Mouse (Mus musculus) adrenal gland (tissue): ENCODE results near the gene Pla2g6.

Experiments
- intact Hi-C: fragments of 180-260 bp; cut with DNase I; formaldehyde crosslinking; loops from one replicate; pipeline ENCODE4 v1.15.1; 2025

Gene Pla2g6

DNA sequence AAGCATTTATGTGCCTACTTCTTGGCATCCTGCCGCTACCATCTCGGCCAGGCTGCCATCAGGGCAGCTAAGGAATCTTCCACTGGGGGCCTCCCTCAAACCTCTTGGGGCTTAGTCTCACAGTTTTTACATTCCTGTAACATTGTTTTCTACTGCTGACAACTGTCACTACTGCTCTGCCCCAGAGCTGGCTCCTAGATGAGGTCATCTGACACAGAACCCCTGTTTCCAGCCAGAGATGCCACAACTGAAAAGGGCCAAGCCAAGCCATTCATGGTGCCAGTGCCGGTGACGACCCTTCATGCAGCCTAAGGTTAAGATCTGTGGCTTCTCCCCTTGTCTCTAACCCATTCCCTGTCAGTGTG, 4.4 kb downstream of the Pla2g6 start:
- intact Hi-C loops: loop anchor here (10.0 kb wide), 1 partner anchor 141 kb away; no protein-coding TSS in a partner anchor

DNA sequence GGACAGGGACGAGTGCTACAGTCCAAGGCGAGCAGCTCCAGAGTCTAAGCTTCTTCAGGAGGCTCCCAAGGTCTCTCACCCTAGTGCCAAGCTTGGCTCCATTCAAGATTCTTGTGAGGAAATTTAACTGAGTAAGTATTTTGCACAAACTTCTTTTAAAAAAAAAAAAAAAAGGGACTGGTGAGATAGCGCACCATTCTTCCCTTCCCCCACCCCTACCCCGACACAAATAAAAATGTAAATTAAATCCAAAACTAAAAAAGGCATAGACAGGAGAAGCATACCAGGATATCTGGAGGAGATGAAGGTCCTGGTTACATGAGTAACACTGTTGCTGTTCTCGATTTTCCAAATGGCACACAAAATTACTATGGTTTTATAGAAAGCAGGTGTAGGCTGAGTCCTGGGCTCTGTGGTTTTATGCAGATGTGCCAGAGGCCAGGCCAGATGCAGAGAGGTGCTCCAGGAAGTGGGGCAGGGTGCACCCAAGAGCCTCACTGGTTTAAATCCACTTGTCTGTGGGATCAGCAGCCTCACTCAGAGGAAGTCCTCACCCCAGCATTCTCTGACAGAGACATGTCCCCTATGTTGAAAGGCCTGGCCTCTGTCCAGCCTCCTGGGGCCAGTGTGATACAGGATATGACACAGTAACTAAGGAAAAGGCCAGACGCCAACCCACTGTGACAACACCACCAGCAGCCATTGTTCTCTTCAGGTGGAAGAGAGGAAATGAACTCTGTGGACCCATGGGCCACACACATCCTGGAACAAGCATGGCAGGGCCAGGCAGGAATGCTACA, 5.0 kb downstream of the Pla2g6 start:
- intact Hi-C loops: loop anchor here (10.0 kb wide), 1 partner anchor 142 kb away; no protein-coding TSS in a partner anchor

DNA sequence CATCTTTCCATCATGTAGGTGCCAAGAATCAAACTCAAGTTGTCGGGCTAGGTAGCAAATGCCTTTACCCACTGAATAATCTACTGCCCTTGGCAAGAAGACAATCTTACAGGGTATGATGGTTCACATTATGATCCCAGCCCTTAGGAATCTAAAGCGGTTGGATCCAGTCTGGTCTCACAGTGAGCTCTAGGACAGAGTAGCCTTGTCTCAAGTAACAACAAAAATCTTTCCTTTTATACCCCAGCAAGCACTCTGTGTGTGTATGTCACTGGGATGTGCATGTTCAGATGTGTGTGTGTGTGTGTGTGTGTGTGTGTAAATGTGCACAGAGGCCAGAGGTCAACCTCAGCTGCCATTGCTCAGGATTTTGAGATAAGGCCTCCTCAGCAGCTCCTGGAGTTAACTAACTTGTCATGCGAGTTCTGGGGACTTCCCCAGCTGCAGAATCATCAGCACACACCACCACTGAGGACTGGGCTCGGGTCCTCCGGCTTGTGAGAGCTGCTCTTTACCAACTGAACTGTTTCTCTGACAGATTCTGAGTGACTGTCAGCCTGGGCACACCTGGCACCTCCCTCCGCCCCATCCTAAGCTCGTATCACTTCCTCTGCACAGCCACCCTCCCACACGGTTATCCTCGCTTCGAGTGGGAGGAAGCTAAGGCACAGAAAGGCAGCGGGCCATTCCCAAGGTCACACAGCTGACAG, 5.8 kb downstream of the Pla2g6 start:
- intact Hi-C loops: loop anchor here (10.0 kb wide), 1 partner anchor 142 kb away; no protein-coding TSS in a partner anchor

DNA sequence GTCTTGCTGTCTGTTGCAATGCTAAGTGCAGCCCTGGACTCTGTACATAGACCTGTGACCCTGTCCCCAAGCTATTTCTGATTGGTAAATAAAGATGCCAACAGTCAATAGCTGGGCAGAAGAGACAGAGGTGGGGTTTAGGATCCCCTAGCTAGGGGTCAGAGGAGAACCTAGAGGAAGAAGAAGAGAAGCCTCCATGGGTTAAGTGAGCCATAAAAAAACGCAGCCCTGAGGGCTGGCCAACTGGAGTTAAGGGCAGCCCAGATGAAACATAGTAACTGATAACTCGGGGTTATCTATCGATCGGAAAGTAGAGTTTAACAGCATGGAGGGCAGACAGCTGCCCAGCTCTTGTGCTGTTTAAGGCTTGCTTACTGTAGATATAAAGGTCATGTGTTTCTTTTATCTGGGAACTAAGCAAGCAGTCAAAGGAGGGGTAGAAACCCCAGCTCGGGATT, 6.4 kb downstream of the Pla2g6 start:
- intact Hi-C loops: loop anchor here (10.0 kb wide), 1 partner anchor 143 kb away; no protein-coding TSS in a partner anchor

DNA sequence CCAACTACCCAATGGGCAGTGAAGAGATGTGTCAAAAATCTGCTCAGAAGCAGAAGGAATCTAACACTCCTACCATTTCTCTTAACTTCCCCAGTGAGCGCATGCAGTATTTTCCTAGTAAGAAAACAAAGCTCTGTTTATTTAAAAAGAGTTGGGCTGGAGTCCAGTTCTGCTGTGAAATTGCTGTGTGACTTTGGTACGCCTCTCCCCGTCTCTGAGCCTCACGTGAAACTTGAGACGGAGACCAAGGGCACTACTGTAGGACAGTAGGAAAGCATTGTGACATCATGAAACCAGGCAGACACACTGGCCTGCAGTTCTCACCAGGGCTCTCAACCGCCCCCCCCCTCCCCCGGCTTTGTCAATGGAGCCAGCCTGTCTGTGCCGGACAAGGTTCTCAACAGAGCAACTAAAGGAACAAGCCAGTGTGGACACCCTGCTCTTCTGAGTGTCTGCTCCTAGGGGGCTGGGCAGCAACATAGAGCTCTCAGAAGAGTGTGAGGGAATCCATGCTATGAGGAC, 14.3 kb downstream of the Pla2g6 start:
- intact Hi-C loops: no loop called here

DNA sequence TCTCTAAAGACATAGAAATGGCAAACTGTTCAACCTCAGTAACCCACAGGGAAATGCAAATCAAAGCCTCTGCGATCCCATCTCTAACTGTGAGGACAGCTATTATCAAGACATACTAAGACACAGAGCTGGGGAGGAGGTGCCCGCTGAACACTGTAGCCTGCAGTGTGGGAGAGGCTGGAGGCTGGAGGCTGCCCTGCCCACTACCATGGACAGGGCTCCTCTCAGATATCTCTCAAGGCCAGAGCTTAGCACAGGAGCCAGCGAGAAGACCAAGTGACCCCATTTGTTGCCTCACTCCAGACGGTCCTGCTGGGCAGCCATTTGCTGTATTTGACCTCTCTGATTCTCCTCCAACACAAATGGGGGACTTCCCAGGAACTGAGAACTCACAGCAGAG, 20.3 kb downstream of the Pla2g6 start:
- intact Hi-C loops: no loop called here

DNA sequence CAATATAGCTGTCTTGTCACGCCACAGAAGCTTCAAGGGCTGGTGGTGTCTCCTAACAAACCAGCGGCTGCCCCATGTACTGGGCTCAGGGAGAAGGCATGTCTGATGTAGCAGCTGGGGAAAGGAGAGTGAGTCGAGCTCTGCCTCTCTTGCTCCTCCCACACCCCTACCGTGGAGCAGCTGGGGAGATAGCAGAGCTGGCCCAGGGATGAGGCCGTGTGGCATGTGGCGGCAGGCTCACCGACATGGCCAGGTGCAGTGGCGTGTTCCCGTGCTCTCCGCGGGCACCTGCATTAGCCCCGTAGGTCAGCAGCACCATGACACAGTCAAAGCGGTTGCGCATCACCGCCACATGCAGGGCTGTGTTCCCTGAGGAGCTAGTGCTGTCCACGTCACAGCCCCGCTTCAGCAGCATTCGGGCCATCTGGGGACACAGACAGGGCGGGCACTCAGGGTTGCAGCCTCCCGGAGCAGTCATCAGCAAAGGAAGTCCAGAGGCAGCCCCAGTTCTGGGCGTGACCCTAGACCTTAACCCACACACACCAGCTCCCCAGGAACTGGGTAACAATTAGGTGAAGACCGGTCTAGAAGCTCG, 22.1 kb downstream of the Pla2g6 start:
- intact Hi-C loops: no loop called here

DNA sequence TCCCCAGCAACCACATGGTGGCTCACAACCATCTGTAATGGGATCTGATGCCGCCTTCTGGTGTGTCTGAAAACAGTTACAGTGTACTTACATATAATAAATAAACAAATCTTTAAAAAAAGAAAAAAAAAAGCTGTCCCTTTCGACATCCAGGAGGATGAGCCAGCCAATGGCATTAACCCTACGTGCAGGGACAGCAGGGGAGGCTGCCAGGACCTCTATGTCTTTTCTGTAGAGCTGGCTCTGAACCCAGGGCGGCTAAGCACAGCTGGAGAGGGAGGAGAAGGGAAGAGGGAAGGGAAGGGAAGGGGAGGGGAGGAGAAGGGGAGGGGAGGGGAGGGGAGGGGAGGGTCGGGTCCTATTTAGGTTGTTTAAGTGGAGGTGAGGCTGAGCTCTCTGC, 23.4 kb downstream of the Pla2g6 start:
- intact Hi-C loops: no loop called here

DNA sequence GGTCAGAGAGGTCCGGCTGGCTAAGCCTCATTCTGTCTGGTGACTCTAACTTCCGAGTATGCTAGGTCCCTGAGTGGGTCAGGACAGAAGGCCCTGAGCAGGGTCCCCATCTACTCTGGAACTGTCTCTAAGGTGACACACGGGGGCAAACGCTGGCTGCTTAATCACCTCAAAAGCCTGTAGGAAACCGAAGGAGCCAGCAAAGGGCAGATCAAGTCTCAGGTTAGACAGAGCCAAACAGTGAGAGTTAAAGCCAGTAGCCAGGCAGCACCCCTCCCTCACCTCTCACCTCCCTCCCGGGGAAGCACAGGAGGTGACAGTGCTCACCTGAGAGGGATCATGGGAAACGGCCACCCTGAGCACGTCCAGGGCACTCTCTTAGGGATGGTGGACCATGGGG, 24.5 kb downstream of the Pla2g6 start:
- intact Hi-C loops: no loop called here

DNA sequence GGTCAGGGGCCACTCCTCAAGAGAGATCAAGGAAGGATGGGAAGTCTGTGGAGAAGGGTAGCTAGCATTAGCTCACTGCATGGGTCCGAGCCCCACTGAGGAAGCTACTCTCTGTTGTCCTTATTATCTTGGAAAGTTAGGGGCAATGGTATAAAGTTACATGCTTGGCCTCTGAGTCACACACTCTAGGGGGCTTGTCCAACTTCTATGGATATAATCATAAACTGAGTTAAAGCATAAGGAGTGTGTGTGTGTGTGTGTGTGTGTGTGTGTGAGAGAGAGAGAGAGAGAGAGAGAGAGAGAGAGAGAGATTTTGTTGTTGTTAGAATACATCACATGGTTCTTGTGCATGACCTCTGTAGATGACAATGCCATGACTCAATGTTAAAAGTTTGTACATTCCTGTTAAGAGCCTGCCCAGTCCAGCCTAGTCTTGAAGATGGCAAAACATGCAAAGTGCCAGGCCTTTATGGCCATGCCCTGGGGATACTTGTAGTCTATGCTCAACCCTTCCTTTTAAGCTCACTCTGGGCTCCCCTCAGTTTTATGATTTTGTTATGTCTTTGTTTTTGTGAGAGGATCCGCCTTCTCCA, 28.5 kb downstream of the Pla2g6 start:
- intact Hi-C loops: no loop called here

DNA sequence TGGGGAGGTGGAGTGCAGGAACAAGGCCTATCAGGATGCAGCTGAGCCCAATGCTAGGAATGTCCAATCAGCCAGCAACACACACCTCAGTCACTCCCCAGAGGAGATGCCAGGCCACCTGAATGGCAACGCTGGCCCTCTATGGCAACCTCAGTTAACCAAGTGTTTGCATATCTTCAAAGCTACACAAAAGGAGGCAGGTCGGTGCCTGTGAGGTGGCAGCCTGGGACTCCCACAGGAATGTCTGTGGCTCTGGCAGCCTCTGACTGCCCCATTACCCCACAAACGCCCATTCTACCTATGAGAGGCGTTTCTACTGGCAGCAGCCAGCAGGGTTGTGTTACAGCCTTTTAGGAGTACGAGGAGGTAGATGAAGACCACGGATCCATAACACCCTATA, 29.6 kb downstream of the Pla2g6 start:
- intact Hi-C loops: no loop called here

DNA sequence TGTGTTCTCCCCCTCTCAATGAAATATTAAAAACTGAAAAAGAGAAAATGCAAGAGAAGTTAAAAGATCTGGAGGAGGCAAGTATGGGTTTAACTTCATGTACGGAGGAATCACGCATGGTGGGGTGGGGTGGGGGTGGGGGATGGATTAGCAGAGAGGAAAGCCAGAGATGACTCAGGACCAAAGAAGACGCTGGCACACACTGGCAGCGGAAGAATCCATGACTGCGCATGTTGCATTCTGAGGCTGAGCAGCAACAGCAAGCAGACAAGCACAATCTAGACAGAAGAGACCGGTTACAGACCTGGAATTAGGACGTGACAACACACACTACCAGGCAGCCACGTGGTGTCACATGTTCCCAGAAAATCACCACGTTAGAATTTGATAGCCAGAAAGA, 35.4 kb downstream of the Pla2g6 start:
- intact Hi-C loops: no loop called here

DNA sequence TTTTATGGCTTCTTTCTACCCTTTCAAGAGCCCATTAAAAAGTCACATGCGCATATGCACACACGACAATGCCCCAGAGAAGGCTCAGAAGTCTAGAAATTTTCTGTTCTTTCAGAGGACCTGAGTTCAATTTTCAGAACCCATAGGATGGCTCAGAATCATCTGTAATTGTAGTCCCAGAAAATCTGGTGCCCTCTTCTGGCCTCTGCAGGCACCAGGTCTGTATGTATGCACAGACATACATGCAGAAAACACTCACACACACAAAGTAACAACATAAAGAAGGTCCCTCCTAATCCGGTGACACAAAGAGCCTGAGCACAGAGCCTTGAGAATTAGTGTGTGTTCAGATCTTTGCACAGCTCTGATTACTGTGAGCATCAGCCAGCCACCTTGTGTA, 37.9 kb downstream of the Pla2g6 start:
- intact Hi-C loops: no loop called here

DNA sequence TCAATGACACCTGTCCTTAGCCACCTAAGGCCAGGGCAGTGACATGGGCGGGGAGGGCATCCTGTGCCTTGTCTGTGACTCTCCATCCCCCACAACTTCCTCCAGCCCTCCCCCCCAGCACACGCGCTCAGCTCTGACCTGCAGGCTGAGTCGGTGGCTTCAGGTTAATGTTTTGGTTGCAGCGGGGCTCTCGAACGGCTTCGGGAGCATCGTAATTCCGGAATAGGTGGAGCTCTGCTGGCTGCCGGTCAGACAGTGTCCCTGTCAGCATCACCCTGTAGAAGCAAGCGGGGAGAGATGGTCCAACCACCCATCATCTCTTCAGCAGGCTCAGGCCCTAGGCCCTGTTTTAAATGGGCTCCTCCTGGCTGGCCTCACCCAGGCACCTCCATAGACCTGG, 38.7 kb downstream of the Pla2g6 start:
- intact Hi-C loops: no loop called here

DNA sequence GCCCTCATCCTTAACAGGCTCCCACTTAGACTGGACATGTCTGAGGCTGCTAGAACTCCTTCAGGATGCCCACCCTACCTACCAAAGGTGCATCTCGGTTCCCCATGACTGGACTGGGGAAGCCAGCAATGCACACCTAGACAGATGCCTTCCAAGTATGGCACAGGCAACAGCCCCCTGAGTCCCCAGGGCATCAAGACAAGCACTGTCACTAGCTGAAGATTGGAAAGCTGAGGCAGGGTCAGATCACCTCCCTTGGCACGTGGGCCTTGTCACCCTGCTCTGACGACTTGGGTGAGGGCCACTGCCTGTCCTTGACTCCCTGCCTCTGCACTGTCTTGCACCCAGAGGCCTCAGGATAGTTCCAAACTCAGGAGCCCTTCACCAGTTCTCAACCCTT, 39.8 kb downstream of the Pla2g6 start:
- intact Hi-C loops: no loop called here

DNA sequence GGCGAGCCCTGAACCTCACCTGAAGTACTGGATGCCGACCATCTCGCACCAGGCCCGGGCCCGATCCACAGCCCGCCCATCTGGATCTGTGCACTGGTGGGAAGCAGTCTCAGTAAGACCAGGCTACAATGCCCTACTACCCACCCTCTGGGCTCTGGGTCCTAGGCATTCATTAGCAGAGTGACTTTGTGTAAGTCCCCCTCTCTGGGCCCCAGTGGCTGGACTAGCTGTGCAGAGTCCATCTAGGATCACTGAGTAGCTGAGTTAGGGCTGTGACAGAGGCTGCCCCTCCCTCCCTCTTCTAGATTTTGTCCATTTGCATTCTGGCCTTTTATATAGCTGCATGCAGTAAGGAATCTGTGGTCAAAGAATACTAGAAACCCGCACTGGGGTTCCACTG, 41.1 kb downstream of the Pla2g6 start:
- intact Hi-C loops: no loop called here

DNA sequence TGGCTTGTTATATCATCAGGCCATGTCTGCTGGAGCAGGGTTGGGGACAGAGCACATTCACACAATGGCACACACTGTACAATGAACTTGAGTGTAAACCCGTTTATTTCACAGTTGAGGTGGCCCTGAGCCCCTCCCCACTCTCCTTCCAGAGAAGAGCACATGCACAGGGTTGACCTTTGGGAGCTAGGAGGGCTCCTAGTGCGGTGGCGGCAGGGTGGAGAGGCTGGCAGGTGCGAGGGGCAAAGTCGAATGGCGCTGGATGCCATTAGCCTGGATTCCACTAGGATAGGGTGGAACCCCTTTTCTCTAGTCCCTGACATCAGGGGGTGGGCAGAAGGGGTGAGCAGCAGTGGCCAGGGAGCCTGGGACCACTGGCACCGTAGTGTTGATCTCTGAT, 42.0 kb downstream of the Pla2g6 start:
- intact Hi-C loops: no loop called here

DNA sequence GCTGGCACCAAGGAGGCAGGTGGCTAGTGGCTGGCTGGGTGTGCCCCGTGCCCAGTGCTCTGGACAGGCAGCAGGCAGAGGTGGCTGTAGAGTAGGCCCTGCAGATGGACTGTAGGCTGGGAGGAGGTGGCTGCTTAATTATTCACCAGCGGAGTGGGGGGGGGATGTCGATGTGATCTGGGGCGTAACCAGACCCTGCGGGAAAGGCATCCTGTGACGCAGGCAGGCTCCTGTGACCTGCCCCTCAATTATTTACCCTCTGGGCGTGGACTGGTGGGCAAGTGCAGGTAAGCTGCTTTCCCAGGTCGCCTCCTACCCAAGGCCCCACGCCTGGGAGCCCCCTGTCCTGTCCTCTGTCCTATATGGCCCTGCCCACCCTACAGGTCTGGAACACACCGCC, 42.8 kb downstream of the Pla2g6 start, which contains the start of gene Baiap2l2:
Baiap2l2 (minus strand) TSS at position 139 of the 400 bp plus-strand sequence.
- intact Hi-C loops: no loop called here

DNA sequence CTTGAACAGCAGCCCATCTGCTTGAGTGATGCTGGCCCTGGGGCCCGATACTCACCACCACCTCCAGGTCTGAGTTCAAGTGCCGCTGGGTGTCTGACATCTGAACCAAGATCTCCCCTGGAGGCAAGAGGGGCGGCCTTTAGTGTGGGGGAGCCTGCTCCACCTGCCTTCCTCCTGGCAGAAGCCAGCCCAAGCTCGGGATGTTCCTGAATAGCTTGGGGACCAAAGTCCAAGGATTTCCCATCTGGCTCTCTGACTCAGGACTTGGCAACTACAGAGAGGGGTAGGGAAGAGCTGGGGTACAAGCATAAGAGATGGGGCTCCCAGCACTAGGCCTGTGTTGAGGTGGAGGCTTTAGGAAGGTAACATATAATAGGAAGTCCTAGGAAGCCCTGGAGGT, 44.8 kb downstream of the Pla2g6 start:
- intact Hi-C loops: no loop called here

DNA sequence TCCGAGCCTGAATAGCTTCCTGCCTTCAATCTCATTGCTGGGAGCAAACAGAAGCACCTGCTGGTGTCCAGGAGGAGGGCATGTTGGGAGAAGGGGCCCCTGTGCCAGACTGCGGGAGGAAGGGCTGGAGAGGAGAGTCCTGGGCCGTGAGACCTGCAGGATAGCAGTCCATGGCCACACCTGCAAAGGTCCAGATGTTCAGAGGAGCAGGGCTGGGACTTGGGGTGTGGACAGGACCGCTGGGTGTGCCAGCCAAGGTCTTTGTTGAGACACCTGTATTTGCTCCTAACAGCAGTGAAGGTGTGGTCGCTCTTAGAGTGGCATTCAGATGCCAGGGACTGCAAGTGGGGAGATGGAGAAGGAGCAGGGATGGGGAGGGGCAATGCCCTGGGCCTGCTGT, 45.8 kb downstream of the Pla2g6 start:
- intact Hi-C loops: no loop called here

DNA sequence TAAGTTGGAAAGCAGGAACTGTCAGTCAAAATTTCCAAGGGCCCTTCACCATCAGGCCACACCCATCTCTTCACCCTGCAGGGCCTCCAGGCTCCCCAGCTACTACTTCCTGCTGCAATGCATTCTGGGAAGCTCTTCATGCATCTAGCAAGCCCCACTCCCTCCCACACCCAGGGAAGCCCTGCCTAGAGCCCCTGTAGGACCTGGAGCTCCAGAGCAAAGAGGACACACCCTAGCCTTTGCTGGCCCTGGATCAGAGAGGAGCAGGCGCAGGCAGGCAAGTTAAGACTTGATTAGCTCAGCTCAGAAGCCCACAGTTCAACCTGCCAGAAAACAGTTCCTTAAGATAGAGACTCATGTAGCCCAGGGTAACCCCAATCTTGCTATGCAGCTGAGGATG, 46.8 kb downstream of the Pla2g6 start:
- intact Hi-C loops: no loop called here

DNA sequence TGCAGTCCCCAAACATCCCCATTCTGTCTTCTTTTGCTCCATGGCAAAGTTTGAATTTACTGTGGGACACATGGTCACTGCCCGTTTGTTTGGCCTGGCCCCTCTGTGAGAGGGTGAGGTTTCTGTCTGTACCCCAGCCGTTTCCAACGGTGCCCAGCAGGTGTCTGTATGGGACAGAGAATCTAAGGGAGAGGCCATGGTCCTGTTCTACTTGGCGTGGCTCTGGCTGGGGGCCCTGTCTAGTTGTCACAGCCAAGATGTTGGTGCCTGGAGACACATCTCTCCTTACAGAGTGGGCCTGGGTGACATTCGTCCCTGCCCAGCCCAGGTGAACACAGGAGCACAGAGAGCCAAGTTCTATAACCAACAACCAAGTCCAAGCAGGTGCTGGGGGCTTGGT, 47.3 kb downstream of the Pla2g6 start:
- intact Hi-C loops: no loop called here
